Mouse (Mus musculus) megakaryocyte, embryonic 14.5 days (primary cell): ENCODE data around the gene Ptk7. TPM values are rescaled to one million over a fixed set of nuclear protein-coding genes. Genes with fewer than 3 reads are reported as not detected.

Source experiments
- H3K27me3 ChIP-seq: replicated peaks from 2 replicates; pipeline ENCODE3; 2012; ENCODE audit warnings: inconsistent platforms
- H3K36me3 ChIP-seq: replicated peaks from 2 replicates; pipeline ENCODE3; 2012; ENCODE audit warnings: low read length, inconsistent platforms, mixed read lengths
- H3K4me1 ChIP-seq: 2 replicates; pipeline ENCODE4 v1.6.1; 2012; ENCODE audit warnings: inconsistent platforms
- H3K4me3 ChIP-seq: replicated peaks from 2 replicates; pipeline ENCODE3; 2012; ENCODE audit warnings: moderate library complexity, mild to moderate bottlenecking, inconsistent platforms
- H3K9me3 ChIP-seq: 2 replicates; pipeline ENCODE4 v1.6.1; 2012; ENCODE audit warnings: inconsistent platforms
- FLI1 ChIP-seq: IDR thresholded peaks from 2 replicates; pipeline ENCODE4 v1.6.1; 2012; ENCODE audit warnings: low read length, inconsistent platforms, mixed read lengths
- GATA1 ChIP-seq: IDR thresholded peaks from 3 replicates; pipeline ENCODE4 v1.6.1; 2012; ENCODE audit warnings: mixed read lengths, low read length, inconsistent platforms, borderline replicate concordance
- polyA plus RNA-seq: library from polyadenylated mRNA; stranded (reverse); fragments of >175 nt; gene quantifications from 2 replicates; pipeline ENCODE4 v1.2.3, GENCODE M21; 2012; ENCODE audit warnings: low replicate concordance; ENCODE audit not compliant: insufficient read depth

Gene Ptk7
- polyA plus RNA-seq, 1 experiment, result 6.7 TPM

GRCm38 (mm10) chr17:46553469-46553868 lies 75.8 kb downstream of the Ptk7 start:
- TF ChIP-seq FLI1 (no peak), GATA1 (no peak)
- H3K9me3 ChIP-seq, result no peaks in the 10 kb centered on the region
- H3K4me3 ChIP-seq, result peak overlapping the region; percentile 72
- H3K27me3 ChIP-seq, result no peaks in the 10 kb centered on the region
- peaks cover 75% of the 10 kb centered on the region for H3K4me1 ChIP-seq
- peaks cover 53% of the 10 kb centered on the region for H3K36me3 ChIP-seq

DNA sequence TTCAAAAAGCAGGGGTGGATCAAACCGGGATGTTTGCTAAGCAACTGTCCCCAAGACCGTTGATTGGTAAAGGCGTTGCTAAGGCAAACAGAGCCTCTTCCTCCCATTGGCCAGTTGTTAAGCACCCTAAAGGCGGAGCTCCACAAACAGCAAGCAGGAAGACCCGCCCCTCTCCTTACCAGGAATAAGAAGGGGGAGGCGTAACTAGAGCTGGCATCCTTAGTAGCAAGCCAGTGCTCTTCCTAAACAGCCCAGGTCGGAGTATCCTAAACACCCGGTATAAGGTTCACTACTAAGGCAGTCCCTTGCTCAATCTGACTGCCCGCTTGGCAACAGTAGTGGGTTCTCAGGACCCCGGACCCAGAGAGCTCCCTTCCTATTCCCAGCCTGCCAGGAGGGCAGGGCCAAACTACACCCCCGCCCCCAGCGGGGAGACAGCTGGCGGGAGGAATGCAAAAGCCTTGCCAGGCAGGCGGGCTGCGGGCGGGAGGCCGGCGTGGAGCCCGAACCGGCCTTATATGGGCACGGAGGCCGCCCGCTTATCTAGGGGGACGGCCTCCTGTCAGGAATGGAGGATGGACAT lies 76.4 kb downstream of the Ptk7 start:
- peaks cover 76% of the 10 kb centered on the region for H3K4me1 ChIP-seq
- TF ChIP-seq FLI1 (no peak), GATA1 (no peak)
- H3K27me3 ChIP-seq, result no peaks in the 10 kb centered on the region
- peaks cover 58% of the 10 kb centered on the region for H3K36me3 ChIP-seq
- H3K9me3 ChIP-seq, result no peaks in the 10 kb centered on the region
- H3K4me3 ChIP-seq, result peak overlapping the region; percentile 72

GRCm38 (mm10) chr17:46552151-46552550 lies 77.2 kb downstream of the Ptk7 start:
- Histone ChIP-seq H3K4me3 (no peak overlapping the region), H3K27me3 (no peaks in the 10 kb centered on the region), H3K9me3 (no peaks in the 10 kb centered on the region), H3K36me3 (peaks cover 66% of the 10 kb centered on the region), H3K4me1 (peaks cover 76% of the 10 kb centered on the region)
- TF ChIP-seq FLI1 (no peak), GATA1 (no peak)

GRCm38 (mm10) chr17:46551369-46551768 lies 77.9 kb downstream of the Ptk7 start:
- H3K4me1 ChIP-seq, result peaks cover 76% of the 10 kb centered on the region
- TF ChIP-seq GATA1 (no peak), FLI1 (no peak)
- H3K27me3 ChIP-seq, result no peaks in the 10 kb centered on the region
- H3K36me3 ChIP-seq, result peaks cover 73% of the 10 kb centered on the region
- no peak overlapping the region for H3K4me3 ChIP-seq
- no peaks in the 10 kb centered on the region for H3K9me3 ChIP-seq

- Histone ChIP-seq H3K9me3 (no peaks in the 10 kb centered on the region), H3K4me3 (no peak overlapping the region), H3K27me3 (no peaks in the 10 kb centered on the region), H3K4me1 (peaks cover 80% of the 10 kb centered on the region), H3K36me3 (peaks cover 75% of the 10 kb centered on the region)
- TF ChIP-seq GATA1 (no peak), FLI1 (no peak)
These were observed 78.4 kb downstream of the Ptk7 start for GRCm38 (mm10) chr17:46550904-46551303.

DNA sequence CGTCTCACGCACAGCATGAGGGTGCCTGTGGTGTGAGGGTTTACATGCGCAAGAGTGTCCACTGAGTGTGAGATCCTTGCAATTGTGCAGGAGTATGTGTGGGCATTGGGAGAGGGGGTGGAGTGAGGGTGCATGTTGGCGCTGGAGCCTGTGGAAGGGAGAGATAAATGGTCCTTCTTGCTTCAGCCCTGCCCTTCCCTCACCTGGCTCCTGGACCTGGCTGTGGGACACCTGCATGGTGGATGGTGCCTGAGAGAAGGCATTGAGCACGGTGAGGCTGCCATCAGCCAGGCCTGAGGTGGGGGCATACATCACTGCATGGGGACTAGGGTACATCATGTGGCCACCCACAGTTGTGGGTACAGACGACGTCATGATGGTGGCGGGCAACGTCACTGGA lies 79.7 kb downstream of the Ptk7 start:
- TF ChIP-seq GATA1, result no peak
- TF ChIP-seq FLI1, result no peak
- H3K4me1 ChIP-seq, result peaks cover 80% of the 10 kb centered on the region
- H3K4me3 ChIP-seq, result peak overlapping the region; percentile 6
- no peaks in the 10 kb centered on the region for H3K9me3 ChIP-seq
- H3K36me3 ChIP-seq, result peaks cover 75% of the 10 kb centered on the region
- no peaks in the 10 kb centered on the region for H3K27me3 ChIP-seq

DNA sequence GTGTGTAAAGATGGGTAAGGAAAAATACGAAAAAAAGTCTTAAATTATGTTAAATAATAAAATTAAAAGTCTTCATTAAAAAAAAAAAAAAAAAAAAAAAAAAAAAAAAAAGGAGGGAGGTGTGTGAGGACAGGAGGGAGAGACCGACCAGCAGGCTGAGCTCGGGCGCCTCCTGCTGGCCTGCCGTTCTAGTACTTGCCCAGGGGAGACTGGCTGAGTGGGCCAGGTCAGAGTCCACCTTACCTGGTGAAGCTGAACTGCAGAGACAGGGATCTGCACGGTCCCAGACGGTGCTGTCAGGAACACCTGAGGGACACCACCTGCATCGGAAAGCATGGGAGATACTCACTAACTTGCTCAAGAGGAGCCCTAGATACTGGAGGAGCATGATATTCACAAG lies 80.1 kb downstream of the Ptk7 start:
- peaks cover 75% of the 10 kb centered on the region for H3K4me1 ChIP-seq
- peaks cover 75% of the 10 kb centered on the region for H3K36me3 ChIP-seq

GRCm38 (mm10) chr17:46548741-46549140 lies 80.6 kb downstream of the Ptk7 start:
- peaks cover 71% of the 10 kb centered on the region for H3K4me1 ChIP-seq
- peaks cover 75% of the 10 kb centered on the region for H3K36me3 ChIP-seq
- no peaks in the 10 kb centered on the region for H3K9me3 ChIP-seq
- no peaks in the 10 kb centered on the region for H3K27me3 ChIP-seq
- TF ChIP-seq GATA1 (no peak), FLI1 (no peak)
- peak overlapping the region; percentile 56 for H3K4me3 ChIP-seq

More for the DNA sequence above, 80.1 kb downstream of the Ptk7 start:
- H3K9me3 ChIP-seq, result no peaks in the 10 kb centered on the region
- peak overlapping the region; percentile 6 for H3K4me3 ChIP-seq
- no peaks in the 10 kb centered on the region for H3K27me3 ChIP-seq
- TF ChIP-seq GATA1, result no peak
- no peak for TF ChIP-seq FLI1

- Histone ChIP-seq H3K4me3 (no peak overlapping the region), H3K27me3 (no peaks in the 10 kb centered on the region), H3K36me3 (peaks cover 73% of the 10 kb centered on the region), H3K9me3 (no peaks in the 10 kb centered on the region), H3K4me1 (peaks cover 62% of the 10 kb centered on the region)
- TF ChIP-seq FLI1 (no peak), GATA1 (no peak)
These were observed 81.4 kb downstream of the Ptk7 start for GRCm38 (mm10) chr17:46547923-46548322.

GRCm38 (mm10) chr17:46546995-46547394 lies 82.3 kb downstream of the Ptk7 start:
- no peaks in the 10 kb centered on the region for H3K9me3 ChIP-seq
- no peaks in the 10 kb centered on the region for H3K27me3 ChIP-seq
- H3K4me3 ChIP-seq, result peak overlapping the region; percentile 50
- peaks cover 53% of the 10 kb centered on the region for H3K4me1 ChIP-seq
- H3K36me3 ChIP-seq, result peaks cover 65% of the 10 kb centered on the region
- TF ChIP-seq GATA1, result no peak
- no peak for TF ChIP-seq FLI1
